Mouse (Mus musculus): Measurements from ENCODE around the gene Gm6525. TPM values are rescaled to one million over a fixed set of nuclear protein-coding genes. Genes with fewer than 3 reads are reported as not detected.

Gene Gm6525
- polyA plus RNA-seq (2015; fragmentation: Nextera tagmentation; extraction: Ambion mirVana) = 0.46 and 0.60 TPM in 2 replicates

- Histone ChIP-seq H3K27ac (no peak within 1 kb of the TSS), H3K27me3 (no peaks in the 10 kb centered on the region), H3K4me3 (no peak within 1 kb of the TSS), H3K9me3 (replicated peaks) (no peaks in the 10 kb centered on the region), H3K36me3 (no peaks in the 10 kb centered on the region), H3K4me2 (no peak within 1 kb of the TSS), H3K9ac (no peak within 1 kb of the TSS), H3K4me1 (replicated peaks) (no peaks in the 10 kb centered on the region)
- WGBS = 80% methylated on average over 11 of the region's 11 CpGs
- no peak for ATAC-seq (replicated peaks; ENCODE audit: insufficient number of reproducible peaks, insufficient read depth, low FRiP score, low read depth)
Measured at GRCm38 (mm10) chr3:84173581-84174154, at the start of gene Gm6525. Gm6525 (plus strand) TSS chr3:84174104.

GRCm38 (mm10) chr3:84125704-84126289 lies 48.1 kb upstream of the Gm6525 start:
- 64% methylated on average over 6 of the region's 6 CpGs for WGBS
- H3K27me3 ChIP-seq = no peaks in the 10 kb centered on the region
- no peak overlapping the region for H3K4me2 ChIP-seq
- H3K4me3 ChIP-seq = no peak overlapping the region
- no peak for ATAC-seq (replicated peaks; ENCODE audit: insufficient number of reproducible peaks, insufficient read depth, low FRiP score, low read depth)
- no peaks in the 10 kb centered on the region for H3K9me3 ChIP-seq (replicated peaks)
- H3K9ac ChIP-seq = no peak overlapping the region
- H3K27ac ChIP-seq = no peak overlapping the region
- H3K4me1 ChIP-seq (replicated peaks) = no peaks in the 10 kb centered on the region
- H3K36me3 ChIP-seq = no peaks in the 10 kb centered on the region

- Histone ChIP-seq H3K36me3 (no peaks in the 10 kb centered on the region), H3K4me2 (no peak overlapping the region), H3K9ac (no peak overlapping the region), H3K27me3 (no peaks in the 10 kb centered on the region), H3K4me3 (no peak overlapping the region), H3K9me3 (replicated peaks) (no peaks in the 10 kb centered on the region), H3K4me1 (replicated peaks) (no peaks in the 10 kb centered on the region), H3K27ac (no peak overlapping the region)
- no peak for ATAC-seq (replicated peaks; ENCODE audit: insufficient number of reproducible peaks, insufficient read depth, low FRiP score, low read depth)
- WGBS = 77% methylated on average over 3 of the region's 3 CpGs
Measured at GRCm38 (mm10) chr3:84126721-84127120, 47.2 kb upstream of the Gm6525 start.

DNA sequence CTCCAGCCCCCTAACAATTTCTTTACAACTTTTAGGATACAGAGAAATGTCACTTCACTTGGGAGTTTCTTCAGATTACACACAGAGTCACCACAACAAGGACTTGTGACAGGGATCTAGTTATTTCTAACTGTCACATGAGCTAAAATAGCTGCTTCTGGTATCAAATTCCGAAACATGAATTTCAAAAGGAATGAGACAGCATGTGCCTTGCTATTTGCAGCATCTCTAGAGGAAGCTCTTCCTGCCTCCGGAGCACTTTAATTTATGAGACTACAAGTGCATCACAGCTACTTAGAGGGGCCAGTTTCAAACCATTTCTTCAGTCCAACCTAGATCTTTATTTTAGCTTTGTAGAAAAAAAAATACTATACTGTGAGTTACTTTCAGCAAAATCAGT lies 46.5 kb upstream of the Gm6525 start:
- ATAC-seq (replicated peaks; ENCODE audit: insufficient number of reproducible peaks, insufficient read depth, low FRiP score, low read depth) = no peak
- no peaks in the 10 kb centered on the region for H3K27me3 ChIP-seq
- WGBS = 73% methylated on average over 2 of the region's 2 CpGs
- no peaks in the 10 kb centered on the region for H3K4me1 ChIP-seq (replicated peaks)
- no peaks in the 10 kb centered on the region for H3K9me3 ChIP-seq (replicated peaks)
- H3K27ac ChIP-seq = no peak overlapping the region
- H3K9ac ChIP-seq = no peak overlapping the region
- no peak overlapping the region for H3K4me3 ChIP-seq
- H3K36me3 ChIP-seq = no peaks in the 10 kb centered on the region
- no peak overlapping the region for H3K4me2 ChIP-seq

DNA sequence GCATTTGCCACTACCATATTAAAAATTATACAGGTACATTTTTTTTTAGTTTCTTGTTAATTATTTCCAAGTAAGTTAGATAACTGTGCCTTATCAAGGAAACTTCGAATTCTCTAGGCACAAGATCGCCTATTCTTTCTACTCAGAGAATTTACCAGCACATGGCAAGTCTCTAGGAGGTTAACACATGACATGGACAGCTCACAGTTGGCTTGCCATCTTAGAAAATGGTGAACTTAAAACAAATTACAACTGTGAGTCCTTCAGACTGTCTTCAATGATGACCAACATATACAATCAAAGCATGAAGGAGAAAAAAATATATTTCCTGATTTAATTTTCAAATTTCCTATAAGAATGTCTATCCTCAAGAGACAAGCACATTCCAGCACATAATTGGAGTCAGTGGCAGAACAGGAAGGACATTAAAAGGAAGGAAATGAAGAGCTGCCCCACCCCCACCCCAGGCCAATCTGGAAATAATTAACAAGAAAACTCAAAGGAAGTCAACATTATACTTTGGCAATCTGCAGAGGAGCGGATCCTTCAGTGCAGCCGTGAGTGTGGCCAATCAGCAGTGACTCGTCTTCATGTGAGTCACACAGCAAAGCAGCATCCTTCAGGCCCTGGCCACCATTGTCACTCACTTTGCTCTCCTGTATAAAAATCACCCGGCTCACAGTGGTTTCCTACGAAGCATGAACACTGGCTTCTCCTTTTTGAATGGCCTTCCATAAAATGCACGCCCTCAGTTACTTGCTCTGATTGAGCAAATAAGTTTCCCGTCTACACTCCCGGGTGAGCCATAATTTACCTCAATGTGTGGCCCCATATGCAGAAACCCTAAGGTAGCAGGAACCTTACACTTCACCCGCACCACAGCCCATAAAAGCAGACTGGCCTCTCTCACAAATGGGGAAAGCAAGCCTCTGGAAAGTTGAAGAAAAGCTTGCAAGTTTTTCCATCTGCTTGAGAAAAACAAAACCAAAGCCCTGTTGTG lies 44.7 kb upstream of the Gm6525 start:
- Histone ChIP-seq H3K4me2 (no peak overlapping the region), H3K9me3 (replicated peaks) (no peaks in the 10 kb centered on the region), H3K27me3 (no peaks in the 10 kb centered on the region), H3K4me3 (no peak overlapping the region), H3K9ac (no peak overlapping the region), H3K36me3 (no peaks in the 10 kb centered on the region), H3K4me1 (replicated peaks) (no peaks in the 10 kb centered on the region), H3K27ac (no peak overlapping the region)
- ATAC-seq (replicated peaks; ENCODE audit: insufficient number of reproducible peaks, insufficient read depth, low FRiP score, low read depth) = no peak; the same call in 1 of the 2 replicates
- 66% methylated on average over 11 of the region's 11 CpGs for WGBS

DNA sequence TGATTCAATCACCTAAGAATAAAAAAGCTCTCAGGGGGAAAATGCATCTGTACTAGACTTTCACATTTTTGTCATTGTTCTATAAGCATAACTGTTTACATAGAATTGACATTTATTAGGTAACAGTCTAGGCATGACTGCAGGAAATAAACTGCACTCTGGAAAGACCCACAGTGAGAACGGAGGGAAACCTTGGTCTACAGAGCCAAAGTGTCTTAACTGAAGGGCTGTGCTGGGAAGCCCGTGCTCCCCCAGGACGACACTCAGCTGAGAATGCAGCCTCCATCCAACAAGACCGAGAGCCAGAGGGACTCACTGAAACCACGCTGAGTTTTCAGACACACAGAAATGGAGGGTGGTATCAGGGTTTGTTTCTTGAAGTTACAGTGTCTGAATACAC lies 43.1 kb upstream of the Gm6525 start:
- no peak for ATAC-seq (replicated peaks; ENCODE audit: insufficient number of reproducible peaks, insufficient read depth, low FRiP score, low read depth)
- Histone ChIP-seq H3K4me1 (replicated peaks) (peaks cover 3% of the 10 kb centered on the region), H3K9ac (no peak overlapping the region), H3K27me3 (no peaks in the 10 kb centered on the region), H3K36me3 (no peaks in the 10 kb centered on the region), H3K4me2 (no peak overlapping the region), H3K27ac (no peak overlapping the region), H3K9me3 (replicated peaks) (no peaks in the 10 kb centered on the region), H3K4me3 (no peak overlapping the region)
- WGBS = 61% methylated on average over 5 of the region's 5 CpGs

- no peaks in the 10 kb centered on the region for H3K27me3 ChIP-seq
- 83% methylated on average over 3 of the region's 3 CpGs for WGBS
- H3K4me3 ChIP-seq = no peak overlapping the region
- ATAC-seq (replicated peaks; ENCODE audit: insufficient number of reproducible peaks, insufficient read depth, low FRiP score, low read depth) = no peak
- no peak overlapping the region for H3K4me2 ChIP-seq
- H3K9ac ChIP-seq = no peak overlapping the region
- no peaks in the 10 kb centered on the region for H3K36me3 ChIP-seq
- no peaks in the 10 kb centered on the region for H3K9me3 ChIP-seq (replicated peaks)
- H3K27ac ChIP-seq = no peak overlapping the region
- H3K4me1 ChIP-seq (replicated peaks) = peaks cover 3% of the 10 kb centered on the region
Measured at GRCm38 (mm10) chr3:84131369-84131768, 42.5 kb upstream of the Gm6525 start.

- no peaks in the 10 kb centered on the region for H3K36me3 ChIP-seq
- H3K27me3 ChIP-seq = no peaks in the 10 kb centered on the region
- H3K9me3 ChIP-seq (replicated peaks) = no peaks in the 10 kb centered on the region
- no peak for ATAC-seq (replicated peaks; ENCODE audit: insufficient number of reproducible peaks, insufficient read depth, low FRiP score, low read depth)
- H3K4me1 ChIP-seq (replicated peaks) = peaks cover 3% of the 10 kb centered on the region
- 0 out of 2 replicates have a peak overlapping the region, but pooled peaks have one; percentile 1 for H3K4me3 ChIP-seq
- peak overlapping the region; percentile 35 for H3K4me2 ChIP-seq
- no peak overlapping the region for H3K27ac ChIP-seq
- 29% methylated on average over 9 of the region's 9 CpGs for WGBS
- no peak overlapping the region for H3K9ac ChIP-seq
Measured at GRCm38 (mm10) chr3:84135387-84135786, 38.5 kb upstream of the Gm6525 start.

- Histone ChIP-seq H3K4me3 (no peak overlapping the region), H3K27me3 (no peaks in the 10 kb centered on the region), H3K4me2 (peak overlapping the region; percentile 35), H3K36me3 (no peaks in the 10 kb centered on the region), H3K9me3 (replicated peaks) (no peaks in the 10 kb centered on the region), H3K4me1 (replicated peaks) (peaks cover 3% of the 10 kb centered on the region), H3K9ac (no peak overlapping the region), H3K27ac (no peak overlapping the region)
- WGBS = 60% methylated on average over 6 of the region's 6 CpGs
- ATAC-seq (replicated peaks; ENCODE audit: insufficient number of reproducible peaks, insufficient read depth, low FRiP score, low read depth) = no peak
Measured at GRCm38 (mm10) chr3:84135933-84136332, 38.0 kb upstream of the Gm6525 start.

GRCm38 (mm10) chr3:84136509-84136908 lies 37.4 kb upstream of the Gm6525 start:
- no peak for ATAC-seq (replicated peaks; ENCODE audit: insufficient number of reproducible peaks, insufficient read depth, low FRiP score, low read depth)
- Histone ChIP-seq H3K9me3 (replicated peaks) (no peaks in the 10 kb centered on the region), H3K4me1 (replicated peaks) (peaks cover 3% of the 10 kb centered on the region), H3K4me3 (no peak overlapping the region), H3K27me3 (no peaks in the 10 kb centered on the region), H3K27ac (no peak overlapping the region), H3K4me2 (no peak overlapping the region), H3K9ac (no peak overlapping the region), H3K36me3 (no peaks in the 10 kb centered on the region)
- 71% methylated on average over 7 of the region's 7 CpGs for WGBS

DNA sequence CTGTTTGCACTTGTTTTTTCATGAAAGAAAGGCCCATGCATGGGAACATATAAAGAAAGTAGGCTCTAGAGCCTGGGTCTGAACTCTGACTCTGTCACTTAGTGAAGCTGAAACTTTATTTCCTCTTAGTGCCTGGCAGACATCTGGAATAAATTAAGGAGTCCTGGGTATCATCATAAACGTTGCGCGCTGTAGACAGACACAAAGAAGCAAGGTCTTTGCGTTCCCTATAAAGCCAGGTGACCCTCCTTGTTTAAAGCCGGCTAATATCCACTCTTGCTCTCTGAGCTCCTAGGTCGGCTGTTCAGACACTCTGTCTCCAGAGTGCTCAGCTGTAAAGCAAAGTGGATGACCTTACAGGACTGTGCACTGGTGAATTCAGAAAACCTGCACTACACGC lies 33.0 kb upstream of the Gm6525 start:
- H3K9me3 ChIP-seq (replicated peaks) = no peaks in the 10 kb centered on the region
- H3K27me3 ChIP-seq = no peaks in the 10 kb centered on the region
- ATAC-seq (replicated peaks; ENCODE audit: insufficient number of reproducible peaks, insufficient read depth, low FRiP score, low read depth) = no peak
- H3K4me1 ChIP-seq (replicated peaks) = no peaks in the 10 kb centered on the region
- no peak overlapping the region for H3K4me2 ChIP-seq
- H3K4me3 ChIP-seq = no peak overlapping the region
- H3K36me3 ChIP-seq = no peaks in the 10 kb centered on the region
- no peak overlapping the region for H3K27ac ChIP-seq
- H3K9ac ChIP-seq = no peak overlapping the region
- 55% methylated on average over 7 of the region's 7 CpGs for WGBS

Measured in heart, embryonic 15.5 days (tissue).